Mouse (Mus musculus) cerebellum, adult 2 months (tissue): ENCODE measurements around the gene Plxna4. TPM values are rescaled to one million over a fixed set of nuclear protein-coding genes. Genes with fewer than 3 reads are reported as not detected.

Experiments used
- DNase-seq, 2 experiments: peaks; one replicate each; pipeline ENCODE4 v3.0.0; 2021
- H3K27ac ChIP-seq: fragments of 200-500 bp; 2 replicates; pipeline ENCODE4 v1.5.1; 2012; ENCODE audit warnings: low read length, control low read depth, inconsistent platforms; ENCODE audit not compliant: insufficient read depth
- H3K27me3 ChIP-seq: fragments of 200-500 bp; 2 replicates; pipeline ENCODE4 v1.6.1; 2012; ENCODE audit warnings: inconsistent platforms, mild to moderate bottlenecking, low read length, moderate library complexity; ENCODE audit not compliant: control insufficient read depth, insufficient read depth
- H3K4me1 ChIP-seq: fragments of 200-500 bp; 2 replicates; pipeline ENCODE4 v1.6.1; 2011; ENCODE audit warnings: low read length; ENCODE audit not compliant: control insufficient read depth, insufficient read depth
- H3K4me3 ChIP-seq: fragments of 200-500 bp; replicated peaks from 2 replicates; pipeline ENCODE3; 2011; ENCODE audit warnings: mild to moderate bottlenecking, low read depth, low read length, control low read depth; ENCODE audit not compliant: insufficient read depth
- CTCF ChIP-seq: fragments of 200-500 bp; IDR thresholded peaks from 2 replicates; pipeline ENCODE4 v1.5.1; 2011; ENCODE audit warnings: low read depth, mild to moderate bottlenecking, control low read depth, low read length, moderate library complexity, borderline replicate concordance; ENCODE audit not compliant: insufficient read depth
- POLR2A ChIP-seq: fragments of 200-500 bp; IDR thresholded peaks from 2 replicates; pipeline ENCODE4 v1.6.1; 2011; ENCODE audit warnings: low read length, control low read depth, borderline replicate concordance; ENCODE audit not compliant: insufficient read depth
- WGBS: fragments of 180-500 bp; shearing (Covaris S2); methylation state at CpG from one replicate; pipeline ENCODE4 v1.1.7; 2018; 5-methylcytosine and 5-hydroxymethylcytosine counted together
- polyA plus RNA-seq: library from polyadenylated mRNA; depleted of rRNA; stranded (reverse); fragments of >200 nt; gene quantifications from 2 replicates; pipeline ENCODE4 v1.2.3, GENCODE M21; 2012

Plxna4 gene
- polyA plus RNA-seq, 1 experiment, result 15.6 TPM

DNA sequence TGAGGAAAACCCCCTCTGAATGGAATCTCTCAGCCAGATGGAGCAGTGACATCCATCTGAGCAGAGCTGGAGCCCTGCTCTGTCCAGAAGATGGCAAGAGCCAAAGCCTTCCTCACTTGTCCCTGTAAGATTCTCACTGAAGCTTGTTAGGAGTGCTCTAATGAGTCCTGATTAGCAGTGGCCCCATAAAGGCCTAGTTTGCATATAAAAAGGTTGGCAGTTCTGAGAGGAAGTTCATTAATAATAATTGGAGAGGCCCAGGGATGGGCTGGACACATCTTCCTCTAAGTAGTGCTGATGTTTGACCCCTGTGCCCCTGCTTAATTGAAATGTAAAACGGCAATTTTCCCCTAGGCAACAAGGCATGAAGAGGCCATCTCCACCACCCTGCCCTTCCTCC is 361.4 kb downstream of the Plxna4 start:
- H3K27me3 ChIP-seq, result no peaks in the 10 kb centered on the region; the same call in 1 of the 2 replicates
- TF ChIP-seq CTCF, result no peak
- no peak for TF ChIP-seq POLR2A
- H3K4me3 ChIP-seq, result no peak overlapping the region
- 34% methylated on average over 1 of the region's 1 CpGs for WGBS
- H3K27ac ChIP-seq, result no peak overlapping the region
- H3K4me1 ChIP-seq, result no peaks in the 10 kb centered on the region
- no peak for DNase-seq

DNA sequence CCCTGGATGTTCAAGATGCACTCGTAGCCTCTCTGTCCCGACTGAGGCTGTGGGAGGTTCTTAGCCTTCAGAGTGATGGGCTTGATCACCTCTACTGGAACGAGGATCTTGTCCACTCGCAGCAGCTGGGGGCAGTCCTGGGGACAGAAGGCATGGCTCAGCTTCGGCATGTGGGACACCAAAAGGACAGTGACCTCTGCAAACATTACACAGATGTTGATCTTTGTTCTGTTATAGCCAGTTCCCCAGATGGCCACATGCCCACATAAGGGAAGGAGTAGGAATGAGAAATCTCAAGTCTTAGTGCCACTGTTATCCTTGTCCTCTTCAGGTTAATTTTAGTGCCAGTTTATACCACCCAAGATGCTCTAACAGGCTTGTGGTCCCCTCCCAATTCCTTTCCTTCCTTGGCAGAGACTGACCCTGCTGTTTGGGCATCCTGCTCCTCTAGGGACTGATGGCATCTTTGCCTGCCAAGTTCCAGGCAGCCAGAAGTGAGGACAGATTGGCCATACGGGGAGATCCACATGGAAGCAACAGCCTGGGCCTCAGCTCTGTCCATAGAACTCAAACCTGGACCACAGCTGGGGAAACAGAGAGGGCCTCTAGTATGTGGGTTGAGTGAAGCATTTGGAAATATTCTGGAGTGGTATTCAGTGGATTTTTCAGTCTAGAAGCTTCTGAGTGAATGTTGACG is 363.8 kb downstream of the Plxna4 start:
- peak; percentile 27 to 28 for DNase-seq
- H3K4me3 ChIP-seq, result no peak overlapping the region
- no peaks in the 10 kb centered on the region for H3K27me3 ChIP-seq
- WGBS, result 39% methylated on average over 7 of the region's 7 CpGs
- H3K4me1 ChIP-seq, result no peaks in the 10 kb centered on the region
- no peak for TF ChIP-seq CTCF
- TF ChIP-seq POLR2A, result no peak
- no peak overlapping the region for H3K27ac ChIP-seq

DNA sequence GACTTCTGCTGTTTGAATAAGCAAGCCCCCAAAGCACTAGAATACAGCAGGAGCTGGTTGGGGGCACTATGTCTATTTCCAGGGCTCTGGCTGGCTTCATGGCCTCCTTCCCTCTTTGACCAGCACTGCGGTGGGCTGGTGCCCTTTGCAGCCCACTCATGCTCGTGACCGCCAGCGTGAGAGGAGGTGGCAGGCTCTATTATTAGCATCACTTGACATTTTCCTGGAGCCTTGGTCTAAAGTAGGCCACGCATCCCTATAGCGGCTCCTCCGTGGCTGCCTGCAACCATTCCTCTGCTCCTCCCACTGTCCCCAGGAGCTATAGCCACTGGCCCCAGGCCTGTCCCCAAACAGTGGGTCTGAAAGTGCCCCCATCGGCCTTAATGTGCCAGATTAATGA is 367.2 kb downstream of the Plxna4 start:
- H3K27me3 ChIP-seq, result no peaks in the 10 kb centered on the region
- no peaks in the 10 kb centered on the region for H3K4me1 ChIP-seq
- TF ChIP-seq POLR2A, result no peak
- no peak for TF ChIP-seq CTCF
- WGBS, result 75% methylated on average over 8 of the region's 8 CpGs
- no peak overlapping the region for H3K27ac ChIP-seq
- peak; percentile 26 to 29 for DNase-seq
- no peak overlapping the region for H3K4me3 ChIP-seq

DNA sequence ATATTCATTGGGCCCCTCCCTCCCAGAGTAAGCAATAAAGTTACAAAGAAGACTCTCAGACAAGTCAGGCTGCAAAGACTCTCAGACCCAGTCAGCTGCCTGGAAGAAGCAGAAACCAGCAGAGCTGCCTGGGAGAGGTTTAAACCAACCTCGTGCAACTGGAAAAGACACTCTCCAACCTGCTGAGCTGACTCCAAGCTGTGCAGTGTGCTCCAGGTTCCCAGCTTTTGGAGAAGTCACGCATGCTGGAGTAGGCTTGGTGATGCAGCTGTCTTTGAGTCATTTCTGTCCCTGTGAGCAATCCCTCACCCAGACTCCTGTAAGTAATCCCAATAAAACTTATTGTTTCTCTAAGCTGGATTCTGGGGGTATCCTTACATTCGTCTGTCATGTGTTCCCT is 369.4 kb downstream of the Plxna4 start:
- TF ChIP-seq CTCF (no peak), POLR2A (no peak)
- Histone ChIP-seq H3K4me1 (no peaks in the 10 kb centered on the region), H3K4me3 (no peak overlapping the region), H3K27me3 (no peaks in the 10 kb centered on the region), H3K27ac (no peak overlapping the region)
- 75% methylated on average over 3 of the region's 3 CpGs for WGBS
- DNase-seq, result no peak

DNA sequence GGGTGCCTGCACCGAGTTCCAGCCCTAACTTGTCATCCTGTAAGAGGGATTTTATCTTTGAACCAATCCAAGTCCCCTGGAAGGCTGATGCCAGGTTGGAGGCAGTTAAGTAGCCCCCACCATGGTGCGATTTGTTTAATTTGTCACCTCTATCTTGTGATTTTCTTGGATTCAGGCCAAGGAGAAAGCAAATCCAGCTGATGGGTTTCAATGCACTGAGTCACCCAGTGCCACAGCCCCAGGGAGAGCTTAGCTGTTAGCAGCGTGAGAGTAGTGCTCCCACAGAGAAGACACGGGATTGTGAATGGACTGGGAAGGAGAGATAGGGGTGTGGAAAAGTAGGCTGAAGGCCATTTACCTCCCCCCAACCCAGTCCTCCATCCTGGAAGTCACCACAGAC is 375.6 kb downstream of the Plxna4 start:
- H3K4me3 ChIP-seq, result no peak overlapping the region
- no peak overlapping the region for H3K27ac ChIP-seq
- no peaks in the 10 kb centered on the region for H3K27me3 ChIP-seq
- TF ChIP-seq POLR2A, result no peak
- TF ChIP-seq CTCF, result no peak
- H3K4me1 ChIP-seq, result no peaks in the 10 kb centered on the region
- WGBS, result 59% methylated on average over 4 of the region's 4 CpGs
- DNase-seq, result no peak

DNA sequence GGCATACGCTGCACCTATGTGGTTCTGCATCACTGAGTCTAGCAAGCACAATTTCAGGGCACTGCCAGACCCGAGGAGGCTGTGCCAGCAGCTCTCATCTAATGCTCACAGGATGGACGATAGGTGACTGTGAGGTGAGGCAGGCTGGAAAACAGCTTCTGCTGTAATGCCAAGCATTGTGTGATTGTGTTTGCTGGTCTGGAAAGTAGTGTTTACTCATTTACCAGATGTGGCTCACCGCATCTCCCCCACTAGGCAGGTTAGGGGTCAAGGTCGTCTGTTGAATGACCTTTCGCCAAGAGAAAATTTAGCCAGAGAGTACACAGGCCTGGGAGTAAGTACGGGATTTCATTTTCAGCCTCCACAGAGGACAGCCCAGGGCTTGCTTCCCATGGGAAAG is 377.9 kb downstream of the Plxna4 start:
- Histone ChIP-seq H3K4me3 (no peak overlapping the region), H3K27ac (no peak overlapping the region), H3K4me1 (no peaks in the 10 kb centered on the region), H3K27me3 (no peaks in the 10 kb centered on the region; the same call in 1 of the 2 replicates)
- WGBS, result 59% methylated on average over 7 of the region's 7 CpGs
- DNase-seq, result no peak
- no peak for TF ChIP-seq CTCF
- no peak for TF ChIP-seq POLR2A

DNA sequence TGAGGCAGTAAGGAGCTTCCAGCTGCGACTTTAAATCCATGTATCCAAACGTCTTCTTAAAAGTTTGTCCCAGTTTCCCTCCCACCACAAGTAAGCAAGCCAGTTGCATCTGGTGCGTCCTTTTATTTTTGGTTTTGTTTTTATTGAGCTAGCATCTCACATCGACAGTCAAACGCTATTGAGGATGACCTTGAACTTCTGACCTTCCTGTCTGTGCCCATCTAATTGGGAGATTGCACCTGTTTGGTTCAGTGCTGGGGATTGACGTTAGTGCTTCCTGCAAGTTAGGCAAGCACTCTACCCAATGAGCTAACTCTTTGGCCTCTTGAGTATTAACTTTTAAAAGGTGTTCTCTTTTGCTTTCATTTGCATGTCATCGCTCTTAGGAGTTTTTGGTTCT is 379.0 kb downstream of the Plxna4 start:
- Histone ChIP-seq H3K4me1 (no peaks in the 10 kb centered on the region), H3K27ac (no peak overlapping the region), H3K27me3 (no peaks in the 10 kb centered on the region; the same call in 1 of the 2 replicates), H3K4me3 (no peak overlapping the region)
- DNase-seq, result no peak
- TF ChIP-seq CTCF, result no peak
- TF ChIP-seq POLR2A, result no peak
- 92% methylated on average over 7 of the region's 7 CpGs for WGBS

DNA sequence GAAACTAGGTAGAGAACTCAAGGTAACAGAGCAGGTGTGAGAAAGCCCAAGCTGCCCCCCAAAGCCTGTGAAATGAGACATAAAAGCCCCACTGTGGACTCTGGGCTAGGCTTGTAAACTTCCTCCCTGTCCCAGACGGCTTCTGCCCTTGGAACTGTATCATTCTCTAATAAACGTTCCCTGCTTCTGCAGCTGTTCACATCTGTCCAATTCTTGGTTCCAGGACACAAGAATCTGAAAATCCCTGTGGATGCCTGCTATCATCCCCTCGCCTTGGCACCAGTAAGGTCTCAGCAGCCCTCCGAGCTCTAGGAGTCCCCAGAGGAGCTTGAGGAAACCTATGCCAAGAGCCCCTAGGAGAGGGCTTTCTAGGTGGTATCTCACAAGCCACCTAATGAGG is 383.7 kb downstream of the Plxna4 start:
- DNase-seq, result no peak
- TF ChIP-seq CTCF, result no peak
- TF ChIP-seq POLR2A, result no peak
- H3K4me3 ChIP-seq, result no peak overlapping the region
- 71% methylated on average over 4 of the region's 4 CpGs for WGBS
- H3K27ac ChIP-seq, result no peak overlapping the region
- no peaks in the 10 kb centered on the region; the same call in 1 of the 2 replicates for H3K27me3 ChIP-seq
- peaks cover 10% of the 10 kb centered on the region for H3K4me1 ChIP-seq
